Mouse (Mus musculus) embryonic facial prominence, embryonic 13.5 days (tissue): ENCODE measurements at regions not wholly inside any gene's neighbourhood (a gene's known extent, or its start where the extent isn't known, plus 50 kb on each side); places are given as distances from the start of the nearest gene placed in this dataset.
"Not testable (repeated sequence)": the region's sequence is repeated elsewhere in the genome, so short reads cannot be mapped to it uniquely, and the experiment has no call there.

Source experiments
- ATAC-seq: fragments of 200-750 bp; cut with Nextera tagmentation; 2 replicates; pipeline ENCODE4 v1.8.0; 2017; ENCODE audit warnings: low read depth; ENCODE audit not compliant: insufficient number of reproducible peaks, insufficient read depth, low FRiP score, low TSS enrichment
- H3K27ac ChIP-seq: fragments of 300-500 bp; sonication (generic); 2 replicates; pipeline ENCODE4 v1.5.1; 2015; ENCODE audit warnings: moderate library complexity, mild to moderate bottlenecking, inconsistent platforms
- H3K27me3 ChIP-seq: fragments of 300-500 bp; sonication (generic); 2 replicates; pipeline ENCODE4 v1.6.1; 2015; ENCODE audit warnings: mild to moderate bottlenecking, inconsistent platforms
- H3K36me3 ChIP-seq: fragments of 300-500 bp; sonication (generic); 2 replicates; pipeline ENCODE4 v1.6.1; 2015; ENCODE audit warnings: mild to moderate bottlenecking, inconsistent platforms
- H3K4me1 ChIP-seq: fragments of 300-500 bp; sonication (generic); 2 replicates; pipeline ENCODE4 v1.6.1; 2015; ENCODE audit warnings: inconsistent platforms
- H3K4me2 ChIP-seq: fragments of 300-500 bp; sonication (generic); 2 replicates; pipeline ENCODE4 v1.6.1; 2015; ENCODE audit warnings: moderate library complexity, mild to moderate bottlenecking, inconsistent platforms
- H3K4me3 ChIP-seq: fragments of 300-500 bp; sonication (generic); 2 replicates; pipeline ENCODE4 v1.5.1; 2015; ENCODE audit warnings: mild to moderate bottlenecking, inconsistent platforms
- H3K9ac ChIP-seq: fragments of 300-500 bp; sonication (generic); 2 replicates; pipeline ENCODE4 v1.6.1; 2015; ENCODE audit warnings: mild to moderate bottlenecking, inconsistent platforms
- H3K9me3 ChIP-seq: fragments of 300-500 bp; sonication (generic); 2 replicates; pipeline ENCODE4 v1.6.1; 2016; ENCODE audit warnings: inconsistent platforms
- WGBS: fragments of 180-500 bp; shearing (Covaris S2); methylation state at CpG from one replicate; pipeline ENCODE4 v1.1.7; 2015; ENCODE audit warnings: mixed read lengths; 5-methylcytosine and 5-hydroxymethylcytosine counted together

GRCm38 (mm10) chr13:75399846-75400245 is 306.7 kb upstream of the Ell2 start:
- not testable (repeated sequence) for H3K9me3 ChIP-seq, H3K27me3 ChIP-seq, H3K36me3 ChIP-seq, H3K4me2 ChIP-seq, ATAC-seq, H3K9ac ChIP-seq, H3K27ac ChIP-seq, H3K4me1 ChIP-seq, H3K4me3 ChIP-seq
- 83% methylated on average over 3 of the region's 3 CpGs for WGBS

GRCm38 (mm10) chr13:75420726-75421125 is 285.8 kb upstream of the Ell2 start:
- Histone ChIP-seq H3K4me3 (no peak overlapping the region), H3K27me3 (no peaks in the 10 kb centered on the region), H3K9me3 (no peaks in the 10 kb centered on the region), H3K36me3 (no peaks in the 10 kb centered on the region), H3K4me2 (no peak overlapping the region), H3K27ac (no peak overlapping the region), H3K9ac (no peak overlapping the region), H3K4me1 (no peaks in the 10 kb centered on the region)
- WGBS = 61% methylated on average over 2 of the region's 2 CpGs
- ATAC-seq = no peak

- Histone ChIP-seq H3K4me2 (no peak overlapping the region), H3K9ac (no peak overlapping the region), H3K4me1 (no peaks in the 10 kb centered on the region), H3K4me3 (no peak overlapping the region), H3K27ac (no peak overlapping the region), H3K9me3 (no peaks in the 10 kb centered on the region), H3K36me3 (no peaks in the 10 kb centered on the region), H3K27me3 (no peaks in the 10 kb centered on the region)
- 58% methylated on average over 3 of the region's 3 CpGs for WGBS
- ATAC-seq = no peak
These were observed 279.6 kb upstream of the Ell2 start for GRCm38 (mm10) chr13:75426971-75427370.

GRCm38 (mm10) chr13:75439170-75439569 is 267.4 kb upstream of the Ell2 start:
- no peaks in the 10 kb centered on the region for H3K9me3 ChIP-seq
- H3K9ac ChIP-seq = no peak overlapping the region
- no peaks in the 10 kb centered on the region for H3K4me1 ChIP-seq
- no peaks in the 10 kb centered on the region for H3K27me3 ChIP-seq
- 74% methylated on average over 2 of the region's 2 CpGs for WGBS
- ATAC-seq = no peak
- no peak overlapping the region for H3K4me3 ChIP-seq
- H3K36me3 ChIP-seq = no peaks in the 10 kb centered on the region
- H3K27ac ChIP-seq = no peak overlapping the region
- H3K4me2 ChIP-seq = no peak overlapping the region

GRCm38 (mm10) chr13:75440051-75440450 is 266.5 kb upstream of the Ell2 start:
- H3K9me3 ChIP-seq = no peaks in the 10 kb centered on the region
- no peaks in the 10 kb centered on the region for H3K27me3 ChIP-seq
- no peak overlapping the region for H3K4me2 ChIP-seq
- H3K4me1 ChIP-seq = no peaks in the 10 kb centered on the region
- H3K9ac ChIP-seq = no peak overlapping the region
- no peaks in the 10 kb centered on the region for H3K36me3 ChIP-seq
- H3K4me3 ChIP-seq = no peak overlapping the region
- H3K27ac ChIP-seq = no peak overlapping the region
- WGBS = 93% methylated on average over 6 of the region's 6 CpGs
- ATAC-seq = no peak

- Histone ChIP-seq H3K9me3 (no peaks in the 10 kb centered on the region), H3K36me3 (no peaks in the 10 kb centered on the region), H3K27ac (0 out of 2 replicates have a peak overlapping the region, but pooled peaks have one; percentile 44), H3K9ac (no peak overlapping the region), H3K4me3 (no peak overlapping the region), H3K4me2 (no peak overlapping the region), H3K27me3 (no peaks in the 10 kb centered on the region), H3K4me1 (no peaks in the 10 kb centered on the region)
- WGBS = 48% methylated on average over 1 of the region's 1 CpGs
- ATAC-seq = peak; percentile 69
These were observed 246.2 kb upstream of the Ell2 start for GRCm38 (mm10) chr13:75460335-75460878.

- 51% methylated on average over 2 of the region's 2 CpGs for WGBS
- 0 out of 2 replicates have a peak overlapping the region, but pooled peaks have one; percentile 7 for H3K27ac ChIP-seq
These were observed 245.3 kb upstream of the Ell2 start for GRCm38 (mm10) chr13:75461273-75461672.

GRCm38 (mm10) chr13:75467225-75467624 is 239.3 kb upstream of the Ell2 start:
- ATAC-seq = no peak
- Histone ChIP-seq H3K36me3 (no peaks in the 10 kb centered on the region), H3K4me2 (no peak overlapping the region), H3K27me3 (no peaks in the 10 kb centered on the region), H3K4me3 (no peak overlapping the region), H3K27ac (no peak overlapping the region), H3K9me3 (no peaks in the 10 kb centered on the region), H3K9ac (no peak overlapping the region), H3K4me1 (no peaks in the 10 kb centered on the region)
- WGBS = 92% methylated on average over 2 of the region's 2 CpGs

More at GRCm38 (mm10) chr13:75461273-75461672, 245.3 kb upstream of the Ell2 start:
- Histone ChIP-seq H3K4me3 (no peak overlapping the region), H3K36me3 (no peaks in the 10 kb centered on the region), H3K4me1 (no peaks in the 10 kb centered on the region), H3K4me2 (no peak overlapping the region), H3K9me3 (no peaks in the 10 kb centered on the region), H3K9ac (no peak overlapping the region), H3K27me3 (no peaks in the 10 kb centered on the region)
- no peak for ATAC-seq

- H3K36me3 ChIP-seq = no peaks in the 10 kb centered on the region
- WGBS = 79% methylated on average over 1 of the region's 1 CpGs
These were observed 230.5 kb upstream of the Ell2 start for GRCm38 (mm10) chr13:75475828-75476597.

GRCm38 (mm10) chr13:75483157-75483915 is 223.2 kb upstream of the Ell2 start:
- ATAC-seq = not testable (repeated sequence)

More at GRCm38 (mm10) chr13:75475828-75476597, 230.5 kb upstream of the Ell2 start:
- no peaks in the 10 kb centered on the region for H3K4me1 ChIP-seq
- H3K4me2 ChIP-seq = no peak overlapping the region
- no peak for ATAC-seq
- H3K27ac ChIP-seq = no peak overlapping the region
- no peaks in the 10 kb centered on the region for H3K27me3 ChIP-seq
- H3K9me3 ChIP-seq = no peaks in the 10 kb centered on the region
- no peak overlapping the region for H3K9ac ChIP-seq
- H3K4me3 ChIP-seq = no peak overlapping the region

GRCm38 (mm10) chr13:75484252-75484651 is 222.3 kb upstream of the Ell2 start:
- ATAC-seq, H3K4me3 ChIP-seq: not testable (repeated sequence)

More at GRCm38 (mm10) chr13:75483157-75483915, 223.2 kb upstream of the Ell2 start:
- H3K27me3 ChIP-seq, H3K4me2 ChIP-seq, H3K9me3 ChIP-seq, H3K4me1 ChIP-seq, H3K27ac ChIP-seq, H3K9ac ChIP-seq, H3K36me3 ChIP-seq, H3K4me3 ChIP-seq: not testable (repeated sequence)
- WGBS = 77% methylated on average over 7 of the region's 7 CpGs

More at GRCm38 (mm10) chr13:75484252-75484651, 222.3 kb upstream of the Ell2 start:
- H3K27me3 ChIP-seq, H3K36me3 ChIP-seq, H3K9me3 ChIP-seq, H3K4me2 ChIP-seq, H3K27ac ChIP-seq, H3K4me1 ChIP-seq, H3K9ac ChIP-seq: not testable (repeated sequence)
- 71% methylated on average over 2 of the region's 2 CpGs for WGBS
